Mouse (Mus musculus) lung, adult 2 months (tissue): Measurements from ENCODE around the gene Hipk2.

ENCODE experiments used
- CTCF ChIP-seq: fragments of 200-500 bp; IDR thresholded peaks from 2 replicates; pipeline ENCODE4 v1.5.1; 2011; ENCODE audit warnings: mild to moderate bottlenecking, low read length, control low read depth; ENCODE audit not compliant: insufficient read depth
- POLR2A ChIP-seq: fragments of 200-500 bp; IDR thresholded peaks from 2 replicates; pipeline ENCODE4 v1.6.1; 2011; ENCODE audit warnings: low read depth, mild to moderate bottlenecking, control low read depth, low read length, borderline replicate concordance; ENCODE audit errors: extremely low read depth

- TF ChIP-seq POLR2A (no peak), CTCF (no peak)
Measured at GRCm38 (mm10) chr6:38682532-38682931, 193.4 kb downstream of the Hipk2 start.
